Mouse (Mus musculus): ENCODE data around the gene Rpl39. TPM values are rescaled to one million over a fixed set of nuclear protein-coding genes. Genes with fewer than 3 reads are reported as not detected.
"Not testable (repeated sequence)": the region's sequence is repeated elsewhere in the genome, so short reads cannot be mapped to it uniquely, and the experiment has no call there.

The Rpl39 gene
- total RNA-seq (2014; fragmentation: Nextera tagmentation) = 2,164 and 2,516 TPM in 2 replicates
- total RNA-seq (2017) = 4,522 and 6,227 TPM in 2 replicates

- ATAC-seq (replicated peaks; ENCODE audit: low FRiP score, low TSS enrichment, poor library complexity, severe bottlenecking) = peak; percentile 93
Observed at GRCm38 (mm10) chrX:37084927-37085660, at the start of gene Rpl39. Rpl39 (minus strand) TSS chrX:37085402.

- peak; percentile 81 for ATAC-seq (replicated peaks; ENCODE audit: low FRiP score, low TSS enrichment, poor library complexity, severe bottlenecking)
Observed at GRCm38 (mm10) chrX:37126671-37127358, 41.6 kb upstream of the Rpl39 start, which contains the start of gene Nkap. Nkap (plus strand) TSS chrX:37126795.

GRCm38 (mm10) chrX:37125511-37125910, 40.3 kb upstream of the Rpl39 start:
- ATAC-seq (replicated peaks; ENCODE audit: low FRiP score, low TSS enrichment, poor library complexity, severe bottlenecking) = no peak

GRCm38 (mm10) chrX:37120212-37120611, 35.0 kb upstream of the Rpl39 start:
- ATAC-seq (replicated peaks; ENCODE audit: low FRiP score, low TSS enrichment, poor library complexity, severe bottlenecking) = no peak

- ATAC-seq (replicated peaks; ENCODE audit: low FRiP score, low TSS enrichment, poor library complexity, severe bottlenecking) = no peak
Observed at GRCm38 (mm10) chrX:37119585-37119984, 34.4 kb upstream of the Rpl39 start.

- ATAC-seq (replicated peaks; ENCODE audit: low FRiP score, low TSS enrichment, poor library complexity, severe bottlenecking) = no peak
Observed at GRCm38 (mm10) chrX:37117085-37117484, 31.9 kb upstream of the Rpl39 start.

- ATAC-seq (replicated peaks; ENCODE audit: low FRiP score, low TSS enrichment, poor library complexity, severe bottlenecking) = no peak
Observed at GRCm38 (mm10) chrX:37110881-37111193, 25.6 kb upstream of the Rpl39 start.

- ATAC-seq (replicated peaks; ENCODE audit: low FRiP score, low TSS enrichment, poor library complexity, severe bottlenecking) = peak; percentile 99
Observed at GRCm38 (mm10) chrX:37110193-37110880, 25.1 kb upstream of the Rpl39 start, which contains the start of gene Upf3b. Upf3b (minus strand) TSS chrX:37110322.

- peak; percentile 91 for ATAC-seq (replicated peaks; ENCODE audit: low FRiP score, low TSS enrichment, poor library complexity, severe bottlenecking)
Observed at GRCm38 (mm10) chrX:37109526-37110192, 24.5 kb upstream of the Rpl39 start.

- no peak for ATAC-seq (replicated peaks; ENCODE audit: low FRiP score, low TSS enrichment, poor library complexity, severe bottlenecking)
Observed at GRCm38 (mm10) chrX:37103826-37104225, 18.6 kb upstream of the Rpl39 start.

- ATAC-seq (replicated peaks; ENCODE audit: low FRiP score, low TSS enrichment, poor library complexity, severe bottlenecking) = no peak
Observed at GRCm38 (mm10) chrX:37098681-37099080, 13.5 kb upstream of the Rpl39 start.

GRCm38 (mm10) chrX:37095106-37095768, 10.0 kb upstream of the Rpl39 start:
- no peak for ATAC-seq (replicated peaks; ENCODE audit: low FRiP score, low TSS enrichment, poor library complexity, severe bottlenecking)

GRCm38 (mm10) chrX:37091457-37091856, 6.3 kb upstream of the Rpl39 start:
- ATAC-seq (replicated peaks; ENCODE audit: low FRiP score, low TSS enrichment, poor library complexity, severe bottlenecking) = no peak

- ATAC-seq (replicated peaks; ENCODE audit: low FRiP score, low TSS enrichment, poor library complexity, severe bottlenecking) = no peak
Observed at GRCm38 (mm10) chrX:37088778-37089177, 3.6 kb upstream of the Rpl39 start.

GRCm38 (mm10) chrX:37085665-37086064, 463 bp upstream of the Rpl39 start:
- ATAC-seq (replicated peaks; ENCODE audit: low FRiP score, low TSS enrichment, poor library complexity, severe bottlenecking) = peak; percentile 39

- ATAC-seq (replicated peaks; ENCODE audit: low FRiP score, low TSS enrichment, poor library complexity, severe bottlenecking) = peak; percentile 20; the same call in 1 of the 2 replicates
Observed at GRCm38 (mm10) chrX:37084318-37084926, 780 bp downstream of the Rpl39 start.

GRCm38 (mm10) chrX:37081194-37081593, 4.0 kb downstream of the Rpl39 start:
- ATAC-seq (replicated peaks; ENCODE audit: low FRiP score, low TSS enrichment, poor library complexity, severe bottlenecking) = no peak

GRCm38 (mm10) chrX:37080345-37080744, 4.9 kb downstream of the Rpl39 start:
- not testable (repeated sequence) for ATAC-seq (replicated peaks; ENCODE audit: low FRiP score, low TSS enrichment, poor library complexity, severe bottlenecking)

- no peak for ATAC-seq (replicated peaks; ENCODE audit: low FRiP score, low TSS enrichment, poor library complexity, severe bottlenecking)
Observed at GRCm38 (mm10) chrX:37076651-37077050, 8.6 kb downstream of the Rpl39 start.

Measured in megakaryocyte-erythroid progenitor cell, adult 5-6 weeks (primary cell).